Mouse (Mus musculus): ENCODE data around the gene Snrpa1. TPM values are rescaled to one million over a fixed set of nuclear protein-coding genes. Genes with fewer than 3 reads are reported as not detected.

Snrpa1 gene
- polyA plus RNA-seq, 1 experiment from 2014 or later = 156 TPM

- Histone ChIP-seq H3K9me3 (ENCODE audit: control insufficient read depth, low read length) (no peaks in the 10 kb centered on the region), H3K27ac (ENCODE audit: low read length) (no peak overlapping the region), H3K27me3 (replicated peaks; ENCODE audit: control insufficient read depth, insufficient read depth, low read length) (no peaks in the 10 kb centered on the region), H3K4me2 (ENCODE audit: low read depth, low read length) (no peak overlapping the region), H3K36me3 (ENCODE audit: control insufficient read depth, insufficient read depth, low read length) (peaks cover 16% of the 10 kb centered on the region; the same call in 1 of the 2 replicates), H3K9ac (ENCODE audit: low read depth, low read length) (no peak overlapping the region), H3K4me3 (ENCODE audit: low read length) (no peak overlapping the region), H3K4me1 (ENCODE audit: control insufficient read depth, insufficient read depth, low read length) (no peaks in the 10 kb centered on the region)
- ATAC-seq = no peak
- WGBS = 86% methylated on average over 7 of the region's 7 CpGs
Measured at GRCm38 (mm10) chr7:66091553-66091952, 32.8 kb downstream of the Snrpa1 start.

GRCm38 (mm10) chr7:66092656-66093055 is 33.9 kb downstream of the Snrpa1 start:
- Histone ChIP-seq H3K36me3 (ENCODE audit: control insufficient read depth, insufficient read depth, low read length) (peaks cover 8% of the 10 kb centered on the region; the same call in 1 of the 2 replicates), H3K4me2 (ENCODE audit: low read depth, low read length) (no peak overlapping the region), H3K27ac (ENCODE audit: low read length) (no peak overlapping the region), H3K4me3 (ENCODE audit: low read length) (no peak overlapping the region), H3K9me3 (ENCODE audit: control insufficient read depth, low read length) (no peaks in the 10 kb centered on the region), H3K27me3 (replicated peaks; ENCODE audit: control insufficient read depth, insufficient read depth, low read length) (no peaks in the 10 kb centered on the region), H3K9ac (ENCODE audit: low read depth, low read length) (no peak overlapping the region), H3K4me1 (ENCODE audit: control insufficient read depth, insufficient read depth, low read length) (no peaks in the 10 kb centered on the region)
- no peak for ATAC-seq
- WGBS = 88% methylated on average over 8 of the region's 8 CpGs

GRCm38 (mm10) chr7:66094141-66094540 is 35.3 kb downstream of the Snrpa1 start:
- peaks cover 2% of the 10 kb centered on the region; the same call in 1 of the 2 replicates for H3K36me3 ChIP-seq (ENCODE audit: control insufficient read depth, insufficient read depth, low read length)

GRCm38 (mm10) chr7:66098803-66099202 is 40.0 kb downstream of the Snrpa1 start:
- Histone ChIP-seq H3K4me2 (ENCODE audit: low read depth, low read length) (no peak overlapping the region), H3K9ac (ENCODE audit: low read depth, low read length) (no peak overlapping the region), H3K9me3 (ENCODE audit: control insufficient read depth, low read length) (no peaks in the 10 kb centered on the region), H3K27me3 (replicated peaks; ENCODE audit: control insufficient read depth, insufficient read depth, low read length) (no peaks in the 10 kb centered on the region), H3K4me1 (ENCODE audit: control insufficient read depth, insufficient read depth, low read length) (no peaks in the 10 kb centered on the region), H3K27ac (ENCODE audit: low read length) (no peak overlapping the region), H3K4me3 (ENCODE audit: low read length) (no peak overlapping the region), H3K36me3 (ENCODE audit: control insufficient read depth, insufficient read depth, low read length) (no peaks in the 10 kb centered on the region)
- ATAC-seq = no peak
- 84% methylated on average over 7 of the region's 7 CpGs for WGBS

More at GRCm38 (mm10) chr7:66094141-66094540, 35.3 kb downstream of the Snrpa1 start:
- Histone ChIP-seq H3K9ac (ENCODE audit: low read depth, low read length) (no peak overlapping the region), H3K9me3 (ENCODE audit: control insufficient read depth, low read length) (no peaks in the 10 kb centered on the region), H3K4me3 (ENCODE audit: low read length) (no peak overlapping the region), H3K27me3 (replicated peaks; ENCODE audit: control insufficient read depth, insufficient read depth, low read length) (no peaks in the 10 kb centered on the region), H3K4me2 (ENCODE audit: low read depth, low read length) (no peak overlapping the region), H3K4me1 (ENCODE audit: control insufficient read depth, insufficient read depth, low read length) (no peaks in the 10 kb centered on the region), H3K27ac (ENCODE audit: low read length) (no peak overlapping the region)
- WGBS = 74% methylated on average over 5 of the region's 5 CpGs
- ATAC-seq = no peak

GRCm38 (mm10) chr7:66101866-66102265 is 43.1 kb downstream of the Snrpa1 start:
- WGBS = 4% methylated on average over 4 of the region's 4 CpGs
- H3K4me3 ChIP-seq (ENCODE audit: low read length) = no peak overlapping the region
- H3K27ac ChIP-seq (ENCODE audit: low read length) = no peak overlapping the region
- H3K27me3 ChIP-seq (replicated peaks; ENCODE audit: control insufficient read depth, insufficient read depth, low read length) = no peaks in the 10 kb centered on the region
- ATAC-seq = no peak
- no peak overlapping the region for H3K9ac ChIP-seq (ENCODE audit: low read depth, low read length)
- no peak overlapping the region for H3K4me2 ChIP-seq (ENCODE audit: low read depth, low read length)
- no peaks in the 10 kb centered on the region for H3K4me1 ChIP-seq (ENCODE audit: control insufficient read depth, insufficient read depth, low read length)
- no peaks in the 10 kb centered on the region for H3K36me3 ChIP-seq (ENCODE audit: control insufficient read depth, insufficient read depth, low read length)
- no peaks in the 10 kb centered on the region for H3K9me3 ChIP-seq (ENCODE audit: control insufficient read depth, low read length)

GRCm38 (mm10) chr7:66104531-66104930 is 45.7 kb downstream of the Snrpa1 start:
- H3K4me3 ChIP-seq (ENCODE audit: low read length) = no peak overlapping the region
- 90% methylated on average over 5 of the region's 5 CpGs for WGBS
- no peak for ATAC-seq
- no peaks in the 10 kb centered on the region for H3K9me3 ChIP-seq (ENCODE audit: control insufficient read depth, low read length)
- H3K4me2 ChIP-seq (ENCODE audit: low read depth, low read length) = no peak overlapping the region
- H3K27ac ChIP-seq (ENCODE audit: low read length) = no peak overlapping the region
- no peaks in the 10 kb centered on the region for H3K4me1 ChIP-seq (ENCODE audit: control insufficient read depth, insufficient read depth, low read length)
- H3K36me3 ChIP-seq (ENCODE audit: control insufficient read depth, insufficient read depth, low read length) = no peaks in the 10 kb centered on the region
- H3K9ac ChIP-seq (ENCODE audit: low read depth, low read length) = no peak overlapping the region
- H3K27me3 ChIP-seq (replicated peaks; ENCODE audit: control insufficient read depth, insufficient read depth, low read length) = no peaks in the 10 kb centered on the region

- Histone ChIP-seq H3K9me3 (ENCODE audit: control insufficient read depth, low read length) (no peaks in the 10 kb centered on the region), H3K4me3 (ENCODE audit: low read length) (no peak overlapping the region), H3K4me1 (ENCODE audit: control insufficient read depth, insufficient read depth, low read length) (no peaks in the 10 kb centered on the region), H3K27me3 (replicated peaks; ENCODE audit: control insufficient read depth, insufficient read depth, low read length) (no peaks in the 10 kb centered on the region), H3K36me3 (ENCODE audit: control insufficient read depth, insufficient read depth, low read length) (no peaks in the 10 kb centered on the region), H3K27ac (ENCODE audit: low read length) (no peak overlapping the region), H3K4me2 (ENCODE audit: low read depth, low read length) (no peak overlapping the region), H3K9ac (ENCODE audit: low read depth, low read length) (no peak overlapping the region)
- 52% methylated on average over 4 of the region's 4 CpGs for WGBS
- ATAC-seq = no peak
Measured at GRCm38 (mm10) chr7:66105771-66106170, 47.0 kb downstream of the Snrpa1 start.

GRCm38 (mm10) chr7:66106581-66107056 is 47.8 kb downstream of the Snrpa1 start:
- 62% methylated on average over 7 of the region's 7 CpGs for WGBS
- Histone ChIP-seq H3K9ac (ENCODE audit: low read depth, low read length) (no peak overlapping the region), H3K4me3 (ENCODE audit: low read length) (no peak overlapping the region), H3K4me1 (ENCODE audit: control insufficient read depth, insufficient read depth, low read length) (peaks cover 4% of the 10 kb centered on the region), H3K36me3 (ENCODE audit: control insufficient read depth, insufficient read depth, low read length) (no peaks in the 10 kb centered on the region), H3K9me3 (ENCODE audit: control insufficient read depth, low read length) (no peaks in the 10 kb centered on the region), H3K27me3 (replicated peaks; ENCODE audit: control insufficient read depth, insufficient read depth, low read length) (no peaks in the 10 kb centered on the region), H3K27ac (ENCODE audit: low read length) (no peak overlapping the region), H3K4me2 (ENCODE audit: low read depth, low read length) (no peak overlapping the region)
- ATAC-seq = no peak

GRCm38 (mm10) chr7:66107206-66107605 is 48.4 kb downstream of the Snrpa1 start:
- no peaks in the 10 kb centered on the region for H3K9me3 ChIP-seq (ENCODE audit: control insufficient read depth, low read length)
- 70% methylated on average over 11 of the region's 11 CpGs for WGBS
- H3K4me1 ChIP-seq (ENCODE audit: control insufficient read depth, insufficient read depth, low read length) = peaks cover 4% of the 10 kb centered on the region
- no peak for ATAC-seq
- no peaks in the 10 kb centered on the region for H3K27me3 ChIP-seq (replicated peaks; ENCODE audit: control insufficient read depth, insufficient read depth, low read length)
- no peak overlapping the region for H3K9ac ChIP-seq (ENCODE audit: low read depth, low read length)
- no peak overlapping the region for H3K27ac ChIP-seq (ENCODE audit: low read length)
- no peak overlapping the region for H3K4me3 ChIP-seq (ENCODE audit: low read length)
- no peak overlapping the region for H3K4me2 ChIP-seq (ENCODE audit: low read depth, low read length)
- no peaks in the 10 kb centered on the region for H3K36me3 ChIP-seq (ENCODE audit: control insufficient read depth, insufficient read depth, low read length)

GRCm38 (mm10) chr7:66107930-66108329 is 49.1 kb downstream of the Snrpa1 start:
- ATAC-seq = no peak
- no peaks in the 10 kb centered on the region for H3K27me3 ChIP-seq (replicated peaks; ENCODE audit: control insufficient read depth, insufficient read depth, low read length)
- WGBS = 15% methylated on average over 7 of the region's 7 CpGs
- no peaks in the 10 kb centered on the region for H3K9me3 ChIP-seq (ENCODE audit: control insufficient read depth, low read length)
- H3K4me2 ChIP-seq (ENCODE audit: low read depth, low read length) = no peak overlapping the region
- H3K27ac ChIP-seq (ENCODE audit: low read length) = no peak overlapping the region
- no peak overlapping the region for H3K9ac ChIP-seq (ENCODE audit: low read depth, low read length)
- H3K4me1 ChIP-seq (ENCODE audit: control insufficient read depth, insufficient read depth, low read length) = peaks cover 4% of the 10 kb centered on the region
- no peak overlapping the region for H3K4me3 ChIP-seq (ENCODE audit: low read length)
- no peaks in the 10 kb centered on the region for H3K36me3 ChIP-seq (ENCODE audit: control insufficient read depth, insufficient read depth, low read length)
